Mouse (Mus musculus) ovary, postnatal 36 days (tissue): ENCODE measurements at regions not wholly inside any gene's neighbourhood (a gene's known extent, or its start where the extent isn't known, plus 50 kb on each side); places are given as distances from the start of the nearest gene placed in this dataset.

Source experiments
- DNase-seq: peaks from one replicate; pipeline ENCODE4 v3.0.0; 2022; ENCODE audit warnings: low spot score, mixed read lengths

DNA sequence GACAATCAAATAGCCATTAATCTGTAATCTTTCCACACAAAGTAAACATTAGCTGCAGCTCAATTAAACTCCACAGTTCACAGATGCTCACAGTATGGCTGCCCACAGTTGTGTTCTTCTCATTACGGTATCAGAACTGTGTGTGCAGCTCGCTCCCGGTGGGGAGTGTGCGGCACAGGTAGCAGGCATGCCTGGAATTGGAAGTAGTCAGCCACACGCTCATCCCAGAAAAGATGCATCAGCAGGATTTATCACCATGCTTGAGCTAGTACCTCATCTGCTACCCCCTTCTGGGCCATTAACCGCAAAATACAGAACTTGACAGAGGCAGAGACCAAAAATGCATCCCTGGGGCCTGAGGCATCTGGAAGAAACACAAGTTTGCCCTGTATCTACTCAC, 437.8 kb downstream of the Adam3 start:
- no peak for DNase-seq

DNA sequence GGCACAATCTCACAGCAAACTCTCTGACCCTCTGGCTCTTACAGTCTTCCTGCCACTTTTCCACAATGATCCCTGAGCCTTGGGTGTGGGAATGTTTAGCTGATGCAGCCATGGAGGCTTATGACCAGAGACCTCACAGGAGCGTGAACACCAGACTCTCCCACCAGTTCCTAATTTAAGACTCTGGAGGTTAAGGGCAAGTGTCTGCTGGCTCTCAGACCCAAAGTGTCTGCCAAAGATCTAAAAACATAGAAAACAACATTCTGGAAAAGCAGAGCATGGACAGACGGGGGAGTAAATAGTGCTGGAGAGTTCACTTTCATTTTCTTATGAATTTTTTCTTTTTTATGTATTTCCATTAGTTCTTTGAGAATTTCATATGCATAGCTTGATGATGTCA, 440.7 kb downstream of the Adam3 start:
- DNase-seq, result no peak

DNA sequence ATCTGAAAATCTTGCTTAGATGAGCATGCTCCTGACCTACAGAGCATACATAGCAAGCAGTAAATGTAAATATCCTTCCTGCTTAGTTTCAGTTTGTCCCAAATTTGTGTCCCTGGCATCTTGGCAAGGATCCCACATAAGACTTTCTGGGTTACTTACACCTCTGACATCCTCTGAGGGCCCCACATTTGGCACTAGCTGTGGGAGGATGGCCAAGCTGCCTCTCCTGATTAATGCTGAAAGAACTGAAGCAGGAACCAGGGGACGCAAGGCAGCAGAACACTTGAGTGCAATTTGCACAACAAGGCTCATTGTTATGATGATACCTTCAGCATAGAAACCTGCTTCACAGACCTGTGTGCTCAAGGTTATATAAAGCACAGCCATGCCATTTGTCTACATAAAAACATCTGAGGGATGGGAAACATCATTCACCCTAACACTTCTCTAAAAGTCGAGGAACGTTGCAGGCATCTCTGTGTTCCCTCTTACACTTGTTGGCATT, 441.7 kb downstream of the Adam3 start:
- no peak for DNase-seq

DNA sequence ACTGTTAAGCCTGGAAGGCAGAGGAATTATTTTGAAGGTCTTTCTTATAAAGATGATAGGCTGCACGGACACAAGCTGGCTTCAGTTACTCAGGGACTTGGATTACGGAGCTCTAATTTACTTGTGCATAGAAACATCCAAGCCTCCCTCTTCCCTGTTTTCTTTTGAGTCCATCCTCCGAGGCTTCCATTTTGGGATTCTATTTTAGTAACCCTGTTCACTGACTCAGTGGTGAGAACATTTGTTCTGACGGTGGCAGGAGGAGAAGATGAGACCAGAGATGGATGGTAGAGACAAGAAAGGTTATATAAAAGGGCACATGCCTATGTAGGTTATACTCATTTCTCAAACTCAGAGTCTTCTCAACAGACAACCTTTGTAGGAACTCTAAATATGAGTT, 445.4 kb downstream of the Adam3 start:
- DNase-seq, result no peak

DNA sequence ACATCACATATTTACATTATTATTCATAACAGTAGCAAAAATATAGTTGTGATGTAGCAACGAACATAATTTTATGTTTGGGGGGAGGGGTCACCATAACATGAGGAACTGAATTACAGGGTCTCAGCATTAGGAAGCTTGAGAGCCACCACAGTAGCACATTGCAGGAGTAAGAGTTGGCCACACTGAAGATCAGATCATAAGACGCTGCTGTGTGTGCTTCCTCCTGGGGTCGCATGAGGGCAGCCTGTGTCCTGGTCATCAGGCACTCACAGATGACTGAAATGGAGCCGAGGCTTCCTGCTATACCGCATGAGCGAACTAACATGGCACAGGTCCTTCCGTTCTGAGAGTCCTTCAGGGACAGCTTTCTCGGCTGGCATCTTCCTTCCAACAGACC, 447.3 kb downstream of the Adam3 start:
- no peak for DNase-seq

DNA sequence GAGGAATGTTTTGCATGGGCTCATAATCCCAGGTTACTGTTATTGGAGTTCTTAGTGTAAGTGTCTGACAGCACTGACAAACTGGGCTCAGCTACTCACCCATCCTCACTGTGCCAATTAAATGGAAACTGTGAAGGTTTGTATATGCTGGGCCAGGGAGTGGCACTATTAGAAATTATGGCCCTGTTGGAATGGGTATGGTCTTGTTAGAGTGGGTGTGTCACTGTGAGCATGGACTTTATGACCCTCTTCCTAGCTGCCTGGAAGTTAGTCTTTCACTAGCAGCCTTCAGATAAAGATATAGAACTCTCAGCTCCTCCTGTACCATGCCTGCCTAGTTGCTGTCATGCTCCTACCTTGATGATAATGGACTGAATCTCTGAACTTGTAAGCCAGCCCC, 464.3 kb downstream of the Adam3 start:
- no peak for DNase-seq

DNA sequence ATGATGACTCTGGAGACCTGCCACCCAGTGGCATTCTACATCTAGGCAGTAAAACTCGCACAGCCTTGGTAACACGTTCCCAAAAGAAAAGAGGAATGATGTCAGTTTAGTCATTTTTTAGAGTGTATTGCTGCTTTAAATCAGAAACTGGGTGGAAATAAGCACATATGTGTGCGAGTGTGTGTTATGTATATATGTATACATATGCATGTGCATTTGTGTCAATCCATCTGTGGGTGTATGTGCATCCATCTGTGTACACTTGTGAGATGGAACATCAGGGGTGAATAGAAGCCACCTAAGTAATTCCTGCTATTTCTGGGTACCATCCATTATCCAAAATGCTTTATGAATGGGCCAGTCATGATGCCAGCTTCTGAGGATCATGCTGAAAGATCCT, 467.0 kb downstream of the Adam3 start:
- no peak for DNase-seq

DNA sequence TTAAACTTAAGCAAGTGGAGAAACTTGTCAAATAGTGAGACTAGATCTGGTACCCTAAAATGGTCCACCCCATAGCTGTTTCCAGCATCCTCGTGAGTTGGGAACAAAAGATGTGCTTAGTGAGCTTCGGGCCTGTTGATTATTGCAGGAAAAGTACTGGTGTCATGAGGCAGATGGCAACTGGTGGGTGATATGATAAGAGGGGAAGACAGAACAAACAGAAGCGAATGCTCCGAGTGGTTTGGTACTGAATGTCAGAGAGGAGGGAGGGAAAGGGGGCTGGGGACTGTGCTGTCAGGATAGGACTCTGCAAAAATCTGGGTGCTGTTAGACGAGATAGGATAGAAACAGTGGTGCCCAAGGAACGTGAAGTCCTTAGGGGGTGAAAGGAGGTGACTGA, 483.4 kb downstream of the Adam3 start:
- no peak for DNase-seq

DNA sequence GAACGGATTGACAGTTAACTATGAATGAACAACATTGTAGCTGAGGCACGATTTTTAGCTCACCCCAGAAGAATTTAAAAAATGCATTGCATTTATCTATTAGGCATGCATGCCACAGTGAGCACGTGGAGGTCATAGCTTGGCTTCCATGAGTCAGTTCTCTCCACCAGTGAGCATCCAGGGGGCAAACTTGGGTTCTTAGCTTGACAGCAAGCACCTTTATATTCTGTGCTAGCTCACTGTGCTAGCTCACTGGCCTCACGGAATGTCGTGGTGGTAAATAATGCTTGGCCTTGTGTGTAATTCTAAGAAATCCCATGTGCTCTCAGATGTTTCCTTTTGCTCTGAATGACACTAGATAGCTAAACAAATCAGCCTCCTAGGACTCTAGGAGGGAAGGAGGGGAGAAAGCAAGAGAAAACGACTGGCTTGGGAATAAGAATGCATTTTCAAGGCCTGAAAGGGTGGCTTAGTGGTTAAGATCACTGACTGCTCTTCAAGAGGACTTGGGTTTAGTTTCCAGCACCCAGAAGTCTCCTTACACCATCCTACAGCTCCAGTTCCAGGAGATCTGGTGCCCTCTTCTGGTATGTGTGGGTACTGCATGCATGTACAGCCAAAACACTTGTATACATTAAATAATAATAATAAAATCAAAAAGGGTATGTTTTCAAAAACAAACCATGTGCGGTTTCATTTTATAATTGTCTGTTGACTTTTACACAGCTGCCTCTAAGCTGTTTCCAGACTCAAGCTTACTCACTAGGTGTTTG, 485.3 kb downstream of the Adam3 start:
- DNase-seq, result no peak

DNA sequence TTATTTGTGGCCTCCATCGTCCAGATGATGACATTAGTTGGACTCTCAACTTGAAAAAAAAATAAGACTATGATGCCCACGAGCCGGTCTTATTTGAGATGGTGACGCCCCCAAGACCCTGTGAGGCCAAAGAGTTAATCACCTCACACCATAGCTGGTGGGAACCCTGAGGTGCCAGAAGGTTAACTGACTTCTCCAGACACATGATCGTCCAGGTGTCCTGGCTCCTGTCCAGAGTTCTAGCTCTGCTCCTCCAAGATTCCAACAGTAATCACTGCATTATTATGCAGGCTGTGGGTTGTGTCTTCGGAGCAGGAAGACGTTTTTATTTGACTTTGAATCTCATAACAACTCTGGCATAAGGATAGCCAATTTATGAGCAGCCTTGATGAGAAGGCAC, 490.7 kb downstream of the Adam3 start:
- no peak for DNase-seq

DNA sequence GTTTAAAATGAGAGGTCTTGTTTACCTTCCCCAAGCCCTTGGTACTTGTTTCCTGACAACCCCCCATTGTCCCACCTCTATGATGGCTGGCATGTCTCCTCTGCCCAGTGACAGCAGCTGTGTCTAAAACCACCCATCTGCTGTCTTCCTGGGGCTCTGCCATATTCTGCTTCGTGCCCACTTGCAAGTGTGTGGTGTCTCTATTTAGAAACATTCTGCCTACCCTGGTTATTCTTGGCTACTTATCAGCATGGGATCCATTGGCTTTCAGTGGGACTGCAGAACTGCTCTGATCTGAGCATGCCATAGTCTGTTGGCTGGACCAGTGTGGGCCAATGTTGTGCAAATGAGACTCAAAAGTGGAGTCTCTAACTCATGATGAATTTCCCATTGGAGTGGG, 497.5 kb downstream of the Adam3 start:
- no peak for DNase-seq

DNA sequence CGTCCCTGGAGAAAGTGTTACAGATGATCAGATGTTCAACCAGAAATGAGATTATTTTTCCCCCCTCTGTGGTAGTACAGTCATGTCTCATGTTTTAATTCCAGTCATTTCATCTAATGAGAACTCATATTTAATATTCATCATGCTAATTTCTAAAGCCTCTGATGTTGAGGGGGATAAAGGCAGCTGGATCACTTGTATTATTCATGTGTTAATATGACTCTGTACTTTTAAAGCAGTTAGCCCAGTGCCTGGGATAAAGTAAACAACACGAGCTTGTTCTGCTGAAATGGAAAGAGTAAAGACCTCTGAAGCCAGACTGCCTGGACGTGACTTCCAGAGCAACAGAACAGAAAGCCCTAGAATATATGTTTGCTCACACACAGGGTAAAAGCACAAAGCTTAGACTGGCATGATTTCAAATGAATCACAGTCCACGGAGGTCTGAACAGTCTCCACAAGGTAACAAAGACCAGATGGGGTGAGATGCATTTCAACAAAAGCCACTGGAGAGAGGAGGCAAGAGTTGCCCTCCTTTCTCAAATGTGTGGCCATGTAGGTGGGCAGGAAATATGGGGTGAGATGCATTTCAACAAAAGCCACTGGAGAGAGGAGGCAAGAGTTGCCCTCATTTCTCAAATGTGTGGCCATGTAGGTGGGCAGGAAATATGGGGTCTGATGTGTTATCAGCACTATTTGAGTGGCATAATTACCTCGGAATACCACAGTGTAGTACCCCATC, 498.1 kb downstream of the Adam3 start:
- no peak for DNase-seq

DNA sequence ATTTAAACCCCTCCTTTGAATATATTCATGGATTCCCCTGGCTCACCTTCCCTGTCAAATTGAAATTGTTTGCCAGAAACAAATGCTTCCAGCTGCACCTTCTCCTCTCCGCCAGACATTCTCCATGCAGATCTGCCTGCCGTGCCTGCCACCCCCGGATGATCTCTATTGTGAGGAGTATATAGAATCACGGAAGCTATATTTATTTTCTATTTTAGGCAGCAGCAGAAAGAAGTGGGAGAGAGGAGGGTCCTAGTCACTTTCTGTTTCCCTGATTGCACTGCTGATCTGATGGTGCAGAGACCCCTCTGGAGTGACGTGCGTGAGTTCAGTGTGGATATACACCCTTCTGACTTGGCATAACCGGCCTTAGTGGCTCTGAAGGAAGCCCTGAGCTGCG, 505.4 kb downstream of the Adam3 start:
- DNase-seq, result no peak

DNA sequence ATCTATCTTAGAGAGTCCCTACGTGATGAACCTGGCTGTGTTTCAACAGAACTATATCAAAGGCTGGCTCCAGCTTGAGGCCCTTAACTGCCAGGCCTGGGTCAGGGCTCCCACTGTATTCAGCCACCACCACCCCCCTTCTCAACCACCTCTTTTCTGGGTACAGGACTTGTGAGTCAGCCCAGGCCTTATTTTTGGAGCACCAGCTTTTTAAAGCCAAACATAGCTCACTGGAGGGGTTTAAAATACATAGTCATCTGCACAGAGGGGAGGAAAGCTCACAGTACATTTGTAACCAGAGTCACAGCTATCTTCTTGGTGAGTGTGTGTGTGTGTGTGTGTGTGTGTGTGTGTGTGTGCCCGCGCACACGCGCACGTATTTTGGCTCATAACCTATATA, 509.0 kb downstream of the Adam3 start:
- DNase-seq, result no peak

DNA sequence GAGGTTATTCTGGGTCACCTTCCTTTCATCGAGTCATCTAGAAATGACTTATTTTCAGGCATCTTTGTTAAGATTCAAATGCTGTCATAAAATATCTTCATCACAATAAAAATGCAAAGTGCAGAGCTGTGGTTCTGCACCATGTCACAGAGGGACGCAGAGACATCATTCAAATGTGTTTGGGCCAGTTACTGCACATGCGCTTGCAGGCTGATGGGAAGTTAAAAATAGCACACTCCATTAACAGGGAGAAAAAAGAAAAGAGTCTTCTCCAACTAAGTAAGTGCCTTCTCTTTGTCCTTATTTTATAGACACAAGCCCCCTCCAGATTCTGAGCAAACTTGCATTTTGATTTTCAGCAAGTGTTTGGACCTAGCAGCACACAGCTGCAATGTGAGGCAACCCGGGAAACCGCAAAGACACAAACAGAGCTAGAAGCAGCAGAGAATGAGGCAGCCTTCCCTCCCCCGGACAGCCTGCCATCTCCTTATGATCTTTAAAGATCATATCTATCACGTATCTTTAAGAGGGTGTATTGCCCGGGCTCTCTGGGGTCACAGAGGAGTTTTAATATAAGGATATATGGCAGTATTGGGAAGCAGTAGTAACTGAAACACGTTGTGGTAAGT, 510.0 kb downstream of the Adam3 start:
- DNase-seq, result no peak

DNA sequence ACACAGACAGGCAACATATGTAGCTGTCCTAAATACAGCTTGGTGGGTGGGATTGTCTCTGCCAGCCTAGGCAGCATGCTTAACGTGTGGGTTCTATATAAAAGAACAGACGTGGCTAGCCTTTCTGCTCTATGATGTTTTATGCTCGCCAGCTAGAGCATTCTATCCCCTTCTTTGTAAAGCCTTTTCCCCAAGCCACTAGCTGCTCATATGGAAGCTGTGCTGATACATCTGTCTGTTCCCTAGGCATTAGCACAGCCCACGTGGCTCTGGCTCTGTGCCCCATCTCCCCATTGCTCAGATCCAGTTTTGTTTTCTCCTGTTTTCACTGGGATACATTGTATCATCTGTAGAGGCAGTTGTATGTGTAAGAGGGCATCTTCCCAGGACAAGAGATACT, 511.3 kb downstream of the Adam3 start:
- no peak for DNase-seq

DNA sequence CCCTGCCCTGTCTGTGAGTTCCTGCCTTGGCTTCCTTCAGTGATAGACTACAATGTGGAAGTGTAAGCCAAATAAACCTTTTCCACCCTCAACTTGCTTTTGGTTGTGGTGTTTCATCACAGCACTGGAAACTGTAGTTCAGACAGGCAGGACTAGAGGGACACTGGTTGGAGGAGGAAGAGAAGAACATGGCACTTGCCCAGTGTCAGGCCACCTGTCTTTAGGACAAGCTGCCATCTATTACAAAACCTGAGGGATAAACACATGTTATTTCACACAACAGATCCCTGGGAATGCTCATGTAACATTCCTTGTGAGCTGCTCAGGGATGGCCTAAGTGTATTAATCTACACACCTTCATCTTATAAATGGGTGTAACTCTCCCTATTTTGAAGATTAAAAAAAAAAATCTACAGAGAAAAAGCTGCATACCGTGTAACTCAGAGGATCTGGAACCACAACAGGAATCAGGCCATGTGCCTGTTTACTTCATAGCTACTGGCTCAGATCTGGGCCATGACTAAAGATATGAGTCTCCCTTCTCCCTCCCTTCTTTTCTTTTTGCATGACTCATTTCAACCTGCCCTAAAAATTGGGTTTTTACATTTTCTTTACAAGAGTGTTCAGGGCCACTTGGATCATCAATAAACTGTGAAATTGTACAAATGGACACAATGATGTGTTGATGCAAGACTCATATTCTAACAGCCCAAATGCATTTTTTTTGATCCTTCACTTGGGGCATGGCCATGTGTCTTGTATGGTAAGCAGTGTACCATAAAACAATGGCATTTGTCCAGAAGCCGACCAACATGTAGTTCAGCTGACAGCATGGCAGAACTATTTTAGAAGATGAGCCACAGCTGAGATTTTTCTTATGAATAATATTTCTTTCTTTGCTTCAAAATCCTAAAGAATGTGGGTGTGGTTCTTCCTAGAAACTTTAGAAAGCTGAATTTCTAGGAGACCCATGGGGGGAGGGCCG, 513.1 kb downstream of the Adam3 start:
- no peak for DNase-seq

DNA sequence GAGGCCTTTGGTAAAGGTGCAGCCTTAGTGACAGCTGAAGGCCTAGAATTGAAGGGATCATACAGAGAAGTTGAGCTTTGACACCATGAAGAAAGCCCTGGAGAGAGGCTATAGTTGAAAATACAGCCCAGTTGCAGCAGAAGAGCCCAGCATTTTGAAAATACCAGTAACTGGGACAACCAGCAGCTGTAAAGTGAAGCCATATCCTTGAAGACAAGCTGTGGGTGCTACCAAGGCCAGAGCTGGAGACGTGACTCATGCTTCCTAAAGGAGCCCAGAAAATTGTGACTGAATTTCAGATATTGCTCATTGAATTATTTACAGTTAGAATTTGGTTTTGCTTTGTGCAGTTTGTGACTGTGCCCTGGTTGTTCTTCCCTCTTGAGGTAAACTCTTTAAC, 514.6 kb downstream of the Adam3 start:
- no peak for DNase-seq
